Mouse (Mus musculus) kidney, adult 18-20 months (tissue): ENCODE measurements at regions not wholly inside any gene's neighbourhood (a gene's known extent, or its start where the extent isn't known, plus 50 kb on each side); places are given as distances from the start of the nearest gene placed in this dataset.

Experiments
- DNase-seq: peaks from one replicate; pipeline ENCODE4 v3.0.0; 2021

DNA sequence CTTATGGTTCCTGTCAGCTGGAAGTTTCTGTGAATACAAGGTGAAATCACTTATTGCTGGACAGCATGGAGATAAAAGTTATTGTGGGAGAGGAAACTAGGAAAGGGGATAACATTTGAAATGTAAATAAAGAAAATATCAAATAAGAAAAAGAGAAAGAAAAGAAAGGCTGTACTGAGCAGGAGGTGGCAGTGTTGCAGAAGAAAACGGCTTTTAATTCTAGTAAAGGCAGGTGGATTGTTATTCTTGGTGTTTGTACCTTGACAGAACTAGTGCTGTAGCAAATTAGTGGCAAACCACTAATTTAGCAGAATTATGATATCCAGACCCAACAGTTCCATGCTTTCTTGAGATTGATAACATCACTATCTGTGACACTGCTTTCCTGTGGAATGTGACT lies 52.6 kb downstream of the Gm10358 start:
- DNase-seq = no peak

GRCm38 (mm10) chr8:75350141-75350540 lies 56.2 kb downstream of the Gm10358 start:
- no peak for DNase-seq

- no peak for DNase-seq
Observed at GRCm38 (mm10) chr8:75348047-75348446, 58.3 kb downstream of the Gm10358 start.

DNA sequence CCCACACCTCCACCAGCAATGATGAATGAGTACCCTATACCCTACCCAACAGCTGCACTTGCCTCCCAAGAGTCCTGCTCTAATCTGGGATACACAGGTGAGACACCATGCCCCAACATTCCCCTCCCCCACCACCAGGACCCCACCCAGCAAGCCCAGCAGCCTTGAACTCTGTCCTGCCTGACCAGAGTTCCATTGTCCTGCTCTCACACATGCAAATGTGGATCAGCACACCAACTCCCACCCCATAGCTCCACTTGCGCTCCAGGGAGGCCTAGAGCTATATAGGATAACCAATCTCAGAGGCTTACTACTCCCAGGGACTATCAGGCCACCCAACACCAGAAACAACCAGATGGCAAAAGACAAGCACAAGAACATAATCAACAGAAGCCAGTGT lies 85.8 kb downstream of the Gm10358 start:
- no peak for DNase-seq

- DNase-seq = no peak
Observed at GRCm38 (mm10) chr8:75318526-75318925, 87.9 kb downstream of the Gm10358 start.

DNA sequence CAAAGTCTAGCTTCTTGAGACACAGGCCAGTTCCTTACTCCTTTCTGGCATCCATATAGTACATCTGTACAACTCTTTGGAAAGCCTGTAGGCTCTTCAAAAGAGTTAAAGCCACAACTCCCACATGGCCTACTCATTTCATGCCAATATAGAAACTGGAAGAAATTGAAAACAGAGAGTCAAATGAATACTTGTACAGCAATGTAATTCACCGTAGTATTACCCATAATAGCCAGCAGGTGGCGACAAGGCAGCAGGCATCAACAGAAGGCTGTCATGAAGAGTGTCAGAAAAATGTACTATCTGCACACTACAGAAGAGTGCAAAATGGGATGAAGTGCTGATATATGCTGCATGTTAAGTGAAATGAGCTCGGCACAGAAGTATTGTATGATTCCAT lies 90.5 kb downstream of the Gm10358 start:
- peak; percentile 27 for DNase-seq

- DNase-seq = no peak
Observed at GRCm38 (mm10) chr8:75309463-75309862, 95.7 kb downstream of the Rasd2 start.

GRCm38 (mm10) chr8:75291921-75292320 lies 78.2 kb downstream of the Rasd2 start:
- DNase-seq = no peak

DNA sequence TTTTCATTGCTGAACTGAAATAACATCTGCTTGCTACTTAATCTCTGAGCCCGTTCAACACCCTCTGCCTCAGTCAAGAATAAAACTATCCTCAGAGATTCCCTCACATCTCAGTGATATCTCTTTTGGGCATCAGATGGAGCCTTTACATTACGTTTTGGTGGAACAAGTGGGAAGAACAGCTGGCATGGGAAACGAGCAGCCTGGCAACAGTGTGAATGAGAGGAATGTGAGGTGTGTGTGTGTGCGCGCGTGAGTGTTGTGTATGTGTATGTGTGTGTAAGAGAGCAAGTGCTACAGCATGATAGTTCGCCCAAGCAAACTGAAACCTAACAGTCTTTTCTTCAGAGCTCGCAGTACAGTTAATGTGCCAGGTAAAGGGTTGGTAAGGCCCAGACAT lies 76.2 kb downstream of the Rasd2 start:
- no peak for DNase-seq
